Mouse (Mus musculus) T-helper 2 cell (primary cell): ENCODE results near the gene 1600014C10Rik.

Experiments
- in situ Hi-C: fragments of 300-600 bp; cut with MboI, MseI; formaldehyde crosslinking; loops from one replicate; pipeline ENCODE4 v1.15.1; 2025; ENCODE audit warnings: high pct_unique_total_duplicates

The 1600014C10Rik gene

DNA sequence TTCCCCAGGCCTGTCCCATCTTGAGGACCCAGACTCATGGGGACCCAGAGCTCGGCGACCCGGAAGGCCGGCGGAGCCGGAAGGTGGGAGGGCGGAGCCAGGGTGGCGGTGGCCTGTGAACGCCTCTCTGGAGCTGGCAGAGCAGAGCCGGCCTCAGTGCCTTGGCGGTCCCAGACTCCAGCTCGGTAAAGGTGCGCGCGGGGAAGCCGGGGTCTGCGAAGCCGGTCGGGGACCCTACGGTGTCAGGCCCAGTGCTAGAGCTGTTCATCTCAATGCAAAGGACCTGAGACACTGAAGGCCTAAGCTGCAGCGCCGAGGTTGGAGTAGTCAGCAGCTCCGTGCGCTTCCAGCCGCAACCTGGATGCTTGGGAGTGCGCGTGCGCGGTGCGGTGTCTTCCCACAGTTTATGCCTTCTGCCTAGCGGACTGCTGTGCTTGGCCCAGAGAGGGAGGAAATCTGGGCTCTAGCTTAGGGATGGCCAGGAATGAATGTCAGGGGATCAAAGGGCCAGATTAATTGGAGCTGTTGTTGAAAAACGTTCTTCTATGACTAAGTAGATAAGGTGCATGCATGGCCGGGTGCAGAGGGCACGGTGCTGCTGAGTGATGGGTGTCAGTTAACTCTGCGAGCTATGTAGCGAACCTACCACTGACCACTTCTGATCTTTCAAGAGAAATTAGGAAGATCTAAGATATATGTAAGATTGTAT, 846 bp downstream of the 1600014C10Rik start:
- in situ Hi-C loops, result no loop called here

DNA sequence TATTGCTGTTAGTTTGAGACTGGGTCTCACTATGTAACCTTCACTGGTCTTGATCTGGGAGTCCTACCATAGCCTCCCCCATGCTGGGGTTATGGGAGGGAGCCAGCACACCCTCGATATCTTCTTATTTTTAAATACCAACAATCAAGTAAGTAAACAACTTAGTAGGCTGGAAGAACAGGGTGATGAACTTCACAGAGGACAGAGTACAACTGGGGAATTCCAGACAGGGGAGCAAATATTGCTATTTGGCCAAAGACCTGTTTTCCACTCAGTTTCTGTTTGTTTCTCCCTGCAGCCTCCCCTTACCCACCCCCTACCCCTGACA, 1.4 kb downstream of the 1600014C10Rik start:
- in situ Hi-C loops, result no loop called here

DNA sequence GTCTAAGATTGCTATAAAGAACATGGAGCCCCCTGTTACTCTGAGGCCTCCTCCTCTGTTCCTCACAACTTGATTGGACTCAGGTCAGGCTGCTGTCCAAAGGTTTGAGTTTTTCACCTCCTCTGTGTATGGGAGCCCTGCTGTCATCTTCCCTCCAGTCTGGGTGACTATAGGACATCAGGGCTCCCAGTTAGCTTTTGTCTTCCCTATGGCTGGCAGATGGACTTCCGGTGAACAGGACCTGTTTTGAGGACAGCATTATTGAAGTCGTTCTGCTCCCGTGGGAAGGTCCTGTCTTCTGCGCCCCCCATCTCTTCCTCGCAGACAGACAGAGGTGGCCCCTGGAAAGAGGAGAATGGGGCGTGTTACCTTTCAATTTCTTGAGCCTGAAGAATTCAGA, 1.8 kb downstream of the 1600014C10Rik start:
- in situ Hi-C loops, result no loop called here

- in situ Hi-C loops, result no loop called here
Measured at GRCm38 (mm10) chr7:38186861-38187260, 3.8 kb downstream of the 1600014C10Rik start.

DNA sequence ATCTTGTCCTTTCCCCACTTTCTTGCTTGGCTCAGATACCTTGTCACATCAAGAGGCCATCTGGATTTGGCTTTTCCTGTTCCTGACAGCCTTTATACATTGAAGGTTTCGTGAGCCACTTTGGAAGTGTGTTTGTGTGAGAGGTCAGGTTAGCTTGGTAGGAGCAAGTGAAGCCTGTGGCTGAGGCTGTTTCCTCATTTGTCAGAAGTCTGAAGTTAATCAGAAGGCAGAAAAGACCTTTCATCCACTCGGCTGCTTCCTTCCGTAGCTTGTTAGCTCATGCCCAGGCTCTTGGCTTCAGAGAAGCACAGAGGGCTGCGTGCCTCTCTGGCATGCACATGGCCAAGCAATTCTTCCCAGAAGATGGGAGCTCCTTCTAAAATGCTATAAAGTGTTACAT, 4.8 kb downstream of the 1600014C10Rik start:
- in situ Hi-C loops, result no loop called here

GRCm38 (mm10) chr7:38188281-38189075, 5.5 kb downstream of the 1600014C10Rik start:
- in situ Hi-C loops, result no loop called here

GRCm38 (mm10) chr7:38189136-38189982, 6.3 kb downstream of the 1600014C10Rik start:
- in situ Hi-C loops, result no loop called here

DNA sequence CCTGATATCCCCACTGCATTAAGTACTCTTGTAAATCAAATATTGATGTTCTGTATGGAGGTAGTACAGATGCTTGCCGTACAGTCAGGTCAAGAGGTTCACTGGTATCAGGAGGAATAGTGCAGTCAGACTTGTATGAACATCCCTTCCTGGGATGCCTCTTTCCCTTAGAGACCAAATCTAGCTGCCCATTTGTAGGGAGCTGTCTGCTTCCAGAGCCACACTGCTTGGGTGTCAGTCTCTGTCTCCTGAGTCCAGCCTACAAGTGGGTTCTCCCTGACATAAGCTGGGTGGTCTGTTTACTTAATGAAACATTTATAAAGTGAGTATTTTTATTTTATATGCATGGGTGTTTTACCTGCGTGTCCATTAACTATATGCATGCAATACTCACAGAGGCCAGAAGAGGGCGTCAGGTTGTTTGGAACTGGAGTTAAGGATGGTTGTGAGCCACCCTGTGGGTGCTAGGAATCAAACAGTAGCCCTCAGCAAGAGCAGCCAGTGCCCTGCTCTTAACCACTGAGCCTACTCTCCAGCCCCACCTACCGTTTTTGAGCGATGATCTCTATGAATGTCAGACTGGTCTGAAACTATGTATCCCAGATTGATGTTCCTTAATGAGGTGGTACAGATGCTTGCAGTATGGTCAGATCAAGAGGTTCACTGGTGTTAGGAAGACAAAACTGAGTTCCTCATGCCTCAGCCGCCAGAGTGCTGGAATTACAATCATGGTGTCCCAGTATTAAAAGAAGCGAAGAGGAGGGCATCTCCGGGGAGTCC, 7.2 kb downstream of the 1600014C10Rik start:
- in situ Hi-C loops, result loop anchor here (5.0 kb wide), 1 partner anchor 82 kb away; the partner anchor contains the start of gene Pop4

DNA sequence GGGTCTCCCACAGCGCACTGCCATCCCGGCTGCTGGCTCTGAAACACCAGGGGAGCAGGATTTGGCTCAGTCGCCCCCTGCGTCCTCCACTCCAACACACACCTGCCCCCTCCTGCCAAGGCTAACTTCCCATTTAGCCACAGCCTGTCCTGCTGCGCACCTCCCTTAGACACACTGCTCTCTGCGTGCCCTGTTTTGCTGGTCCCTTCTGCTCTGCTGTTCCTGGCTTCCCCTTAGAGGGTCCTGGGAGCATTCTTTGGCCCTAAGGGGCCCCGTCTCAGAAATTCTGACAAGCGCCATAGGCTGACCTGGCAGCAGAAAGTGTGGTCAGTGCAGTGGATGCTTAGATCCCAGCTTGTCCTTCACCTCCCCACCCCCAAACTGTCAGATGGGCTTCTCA, 8.1 kb downstream of the 1600014C10Rik start:
- in situ Hi-C loops, result loop anchor here (5.0 kb wide), 1 partner anchor 81 kb away; the partner anchor contains the start of gene Pop4

GRCm38 (mm10) chr7:38191571-38191970, 8.6 kb downstream of the 1600014C10Rik start:
- in situ Hi-C loops, result loop anchor here (5.0 kb wide), 1 partner anchor 81 kb away; the partner anchor contains the start of gene Pop4

DNA sequence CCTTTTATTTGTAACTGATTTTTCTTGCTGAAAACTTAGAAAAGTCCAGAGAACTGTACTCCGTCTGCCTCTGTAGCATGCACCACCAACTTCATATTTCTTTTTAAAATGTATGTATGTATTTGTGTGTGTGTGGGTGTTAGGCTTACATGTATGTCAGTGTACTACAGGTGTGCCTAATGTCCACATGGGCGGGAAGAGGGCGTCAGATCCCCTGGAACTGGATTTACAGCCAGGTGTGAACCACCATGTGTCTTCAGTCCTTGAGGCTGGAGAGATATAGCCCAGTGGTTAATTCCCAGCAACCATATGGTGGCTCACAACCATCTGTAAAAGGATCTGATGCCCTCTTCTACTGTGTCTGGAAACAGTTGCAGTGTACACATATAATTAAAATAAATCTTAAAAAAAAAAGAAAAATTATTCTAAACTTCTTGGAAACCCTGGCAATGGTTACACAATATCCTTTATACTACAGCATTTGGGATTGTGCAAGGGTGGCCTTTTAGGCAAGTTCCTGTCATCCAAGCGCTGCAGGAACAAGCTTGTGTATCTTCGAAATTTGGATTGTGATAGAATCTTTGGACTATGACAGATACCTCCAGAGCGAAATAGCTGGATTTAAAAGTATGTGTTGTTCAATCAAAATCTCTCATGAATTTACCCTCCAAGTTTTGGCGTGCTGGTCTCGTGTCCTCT, 17.0 kb downstream of the 1600014C10Rik start:
- in situ Hi-C loops, result no loop called here

DNA sequence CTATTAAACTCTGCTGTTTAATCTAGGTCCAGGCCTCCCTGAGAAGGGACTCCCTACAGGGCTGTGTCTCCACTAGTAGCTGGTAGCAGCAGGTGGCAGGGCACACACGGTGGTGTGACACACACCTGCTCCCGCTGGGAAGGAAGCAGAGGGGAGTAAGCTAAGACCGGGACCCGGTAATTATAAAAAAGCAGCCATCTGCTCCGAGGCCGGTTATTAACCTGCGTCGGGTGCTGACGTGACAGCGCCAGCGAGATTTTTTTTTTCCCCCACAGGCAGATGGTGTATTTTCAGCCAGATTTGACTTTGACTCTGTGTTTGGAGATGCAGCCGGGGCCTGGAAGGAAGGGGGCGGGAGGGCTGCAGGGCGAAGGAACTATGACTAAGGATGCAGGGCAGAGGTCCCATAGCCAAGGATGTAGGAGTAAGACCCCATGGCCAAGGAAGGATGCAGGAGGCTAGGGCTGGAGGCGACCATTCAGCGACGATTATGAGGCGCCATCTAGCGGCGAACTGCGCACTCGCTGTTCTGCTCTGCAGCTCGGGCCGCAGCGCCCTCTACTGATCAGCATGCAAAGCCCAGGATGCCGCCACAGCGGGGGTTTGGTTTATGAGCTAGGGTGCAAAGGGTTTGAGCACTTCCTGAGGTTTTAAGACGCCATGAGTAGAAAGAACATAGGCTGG, 17.7 kb downstream of the 1600014C10Rik start:
- in situ Hi-C loops, result no loop called here

DNA sequence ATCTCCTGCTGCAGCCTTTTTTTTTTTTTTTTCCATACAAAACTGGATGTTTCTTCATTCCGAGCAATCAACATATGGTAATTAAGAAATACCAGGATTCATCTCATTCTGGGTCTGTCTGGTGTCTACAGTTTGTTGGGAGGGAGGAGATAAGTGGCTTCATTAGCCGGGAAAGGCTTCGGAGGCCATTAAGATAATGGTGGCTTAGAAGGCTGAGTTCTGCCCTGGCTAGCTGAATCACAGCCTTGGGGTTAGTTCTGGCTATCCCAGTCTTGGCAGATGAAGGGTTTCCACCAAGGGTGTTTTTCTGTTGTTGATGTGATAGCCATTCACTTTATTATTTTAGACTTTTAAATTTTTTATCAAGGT, 18.3 kb downstream of the 1600014C10Rik start:
- in situ Hi-C loops, result no loop called here

GRCm38 (mm10) chr7:38204314-38204713, 21.3 kb downstream of the 1600014C10Rik start:
- in situ Hi-C loops, result no loop called here

- in situ Hi-C loops, result no loop called here
Measured at GRCm38 (mm10) chr7:38205801-38206200, 22.8 kb downstream of the 1600014C10Rik start.

DNA sequence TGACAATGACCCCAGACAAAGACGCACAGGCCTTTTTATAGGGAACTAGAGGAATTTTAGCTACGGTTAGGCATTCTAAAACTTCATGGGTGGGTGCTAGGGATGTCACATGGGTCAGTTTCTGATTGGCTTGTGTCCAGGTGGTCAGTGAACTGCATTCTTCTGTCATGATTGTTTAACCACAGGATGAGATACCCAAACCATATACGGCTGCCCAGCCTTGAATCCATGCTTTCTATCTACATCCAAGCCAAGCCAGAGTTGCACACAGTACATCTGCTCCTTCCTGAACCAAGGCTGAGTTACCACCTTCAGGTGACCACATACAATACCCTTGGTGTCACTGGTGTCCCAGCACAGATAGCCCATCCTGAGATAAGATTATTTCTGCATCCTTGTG, 23.5 kb downstream of the 1600014C10Rik start:
- in situ Hi-C loops, result no loop called here

DNA sequence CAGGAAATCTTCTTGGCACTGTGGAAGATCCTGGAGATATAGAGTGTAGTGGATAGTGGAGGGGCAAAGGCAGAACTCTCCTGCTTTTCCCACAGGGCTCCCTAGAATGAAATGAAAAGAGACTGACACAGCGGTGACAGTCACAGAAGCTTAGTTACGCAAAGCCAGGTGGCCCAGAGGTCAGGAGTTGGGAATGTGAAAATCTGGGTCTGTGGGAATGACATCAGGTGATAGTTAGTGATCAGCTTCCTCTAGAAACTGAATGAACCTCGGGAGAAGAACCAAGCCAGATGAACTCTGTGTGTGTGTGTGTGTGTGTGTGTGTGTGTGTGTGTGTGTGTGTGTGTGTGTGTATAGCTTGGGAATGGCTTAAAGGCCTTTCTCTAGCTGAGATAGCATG, 26.0 kb downstream of the 1600014C10Rik start:
- in situ Hi-C loops, result no loop called here

DNA sequence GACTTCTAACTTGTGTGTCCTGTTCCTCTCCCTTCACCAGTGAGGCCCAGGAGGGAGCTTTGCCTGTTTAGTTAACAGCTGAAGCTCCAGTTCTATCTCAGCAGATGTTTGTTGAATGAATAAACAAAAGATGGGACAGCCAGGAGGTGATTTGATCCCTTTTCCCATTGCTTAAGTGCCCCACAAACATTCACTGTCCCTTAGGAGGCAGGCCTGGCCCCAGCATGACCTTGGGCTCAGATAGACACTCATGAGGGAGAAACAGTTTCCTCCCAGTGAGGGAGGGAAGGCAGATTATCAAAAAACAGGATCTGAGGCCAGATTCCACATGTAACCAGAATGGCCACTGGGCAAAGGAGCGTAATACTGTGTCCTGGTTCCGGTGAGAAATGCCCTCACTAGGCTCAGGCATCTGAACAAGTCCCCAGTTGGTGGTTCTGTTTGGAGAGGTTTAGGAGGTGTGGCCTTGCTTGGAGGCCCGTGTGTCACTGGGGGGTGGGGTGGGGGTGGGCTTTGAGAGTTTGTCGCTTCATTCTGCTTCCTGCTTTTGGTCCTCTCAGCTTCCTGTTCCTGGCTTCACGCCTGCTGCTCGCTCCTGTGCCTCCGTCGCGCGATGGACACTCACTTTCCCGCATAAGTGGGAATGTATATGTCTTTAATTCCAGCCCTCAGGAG, 26.6 kb downstream of the 1600014C10Rik start:
- in situ Hi-C loops, result no loop called here

DNA sequence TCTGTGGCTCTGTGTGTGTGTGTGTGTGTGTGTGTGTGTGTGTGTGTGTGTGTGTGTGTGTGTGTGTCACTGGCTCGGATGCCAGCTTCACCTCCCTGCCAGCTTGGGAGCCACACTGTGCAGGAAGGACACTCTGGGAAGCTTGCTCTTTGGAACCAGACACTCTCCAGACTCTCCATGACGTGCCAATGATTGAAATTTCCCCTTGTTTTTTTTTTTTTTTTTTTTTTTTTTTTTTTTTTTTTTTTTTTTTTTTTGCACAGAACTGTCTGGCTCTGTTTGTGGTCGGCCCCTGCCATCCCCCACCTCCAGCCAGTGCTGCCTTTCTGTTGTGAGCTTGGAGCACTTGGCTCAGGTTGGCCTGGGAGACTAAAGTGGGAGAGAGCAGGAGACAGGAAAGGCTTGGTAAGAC, 29.6 kb downstream of the 1600014C10Rik start:
- in situ Hi-C loops, result no loop called here
